Mouse (Mus musculus): ENCODE data around the gene Comtd1. TPM values are rescaled to one million over a fixed set of nuclear protein-coding genes. Genes with fewer than 3 reads are reported as not detected.

Comtd1 gene
- polyA plus RNA-seq, 1 experiment from 2014 or later: 87.0 TPM

DNA sequence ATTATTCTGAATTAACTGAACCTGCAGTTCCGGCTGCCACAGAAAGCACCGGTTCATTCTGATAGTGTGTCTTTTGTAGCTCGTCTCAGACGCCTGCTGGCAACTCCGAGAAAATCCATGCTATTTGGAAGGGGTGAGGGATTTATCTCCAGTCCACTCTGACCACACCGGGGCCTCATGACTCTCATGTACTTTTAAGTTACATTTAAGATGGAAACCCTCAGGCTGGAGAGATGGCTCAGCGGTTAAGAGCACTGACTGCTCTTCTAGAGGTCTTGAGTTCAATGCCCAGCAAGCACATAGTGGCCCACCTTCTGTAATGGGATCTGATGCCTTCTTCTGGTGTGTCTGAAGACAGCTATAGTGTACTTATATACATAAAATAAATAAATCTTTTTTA, 26.5 kb downstream of the Comtd1 start:
- no peaks in the 10 kb centered on the region for H3K27me3 ChIP-seq
- ChIA-PET CTCF (interaction anchor here (0.6 to 2.7 kb wide), 2 partner anchors 26 to 27 kb away, joined by 3 to 10 read pairs; partner anchors contain the start of gene Comtd1), POLR2A (no interaction called here)
- TF ChIP-seq CTCF (IDR thresholded peaks at IDR 0.05): no peak
- in situ Hi-C loops (cut with MboI; ENCODE audit: low pct_unique_long_range_greater_than_20kb): no loop called here
- ATAC-seq: no peak
- DNase-seq (ENCODE audit: low read depth, low spot score): no peak

GRCm38 (mm10) chr14:21820880-21821505, 27.8 kb downstream of the Comtd1 start:
- POLR2A ChIA-PET: interaction anchor here (0.7 kb wide), 1 partner anchor 14 kb away, joined by 3 read pairs; no protein-coding TSS in a partner anchor
- CTCF ChIA-PET: interaction anchor here (0.9 to 2.7 kb wide), 4 partner anchors 8 to 28 kb away, joined by 3 to 10 read pairs (median 4); partner anchors contain the start of gene Comtd1
- in situ Hi-C loops (cut with MboI; ENCODE audit: low pct_unique_long_range_greater_than_20kb): no loop called here
- DNase-seq (ENCODE audit: low read depth, low spot score): no peak
- no peak for TF ChIP-seq CTCF (IDR thresholded peaks at IDR 0.05)
- ATAC-seq: peak; percentile 62
- H3K27me3 ChIP-seq: no peaks in the 10 kb centered on the region

GRCm38 (mm10) chr14:21817453-21817852, 31.3 kb downstream of the Comtd1 start:
- ChIA-PET POLR2A (no interaction called here), CTCF (no interaction called here)
- in situ Hi-C loops (cut with MboI; ENCODE audit: low pct_unique_long_range_greater_than_20kb): no loop called here
- no peak for ATAC-seq
- DNase-seq (ENCODE audit: low read depth, low spot score): no peak
- TF ChIP-seq CTCF (IDR thresholded peaks at IDR 0.05): no peak
- H3K27me3 ChIP-seq: no peaks in the 10 kb centered on the region

- in situ Hi-C loops (cut with MboI; ENCODE audit: low pct_unique_long_range_greater_than_20kb): no loop called here
- H3K27me3 ChIP-seq: no peaks in the 10 kb centered on the region
- ChIA-PET CTCF (no interaction called here), POLR2A (interaction anchor here (1.2 kb wide), 1 partner anchor 12 kb away, joined by 3 read pairs; no protein-coding TSS in a partner anchor)
- TF ChIP-seq CTCF (IDR thresholded peaks at IDR 0.05): no peak
- ATAC-seq (no peak), DNase-seq (ENCODE audit: low read depth, low spot score) (no peak)
Observed at GRCm38 (mm10) chr14:21816255-21816654, 32.5 kb downstream of the Comtd1 start.

DNA sequence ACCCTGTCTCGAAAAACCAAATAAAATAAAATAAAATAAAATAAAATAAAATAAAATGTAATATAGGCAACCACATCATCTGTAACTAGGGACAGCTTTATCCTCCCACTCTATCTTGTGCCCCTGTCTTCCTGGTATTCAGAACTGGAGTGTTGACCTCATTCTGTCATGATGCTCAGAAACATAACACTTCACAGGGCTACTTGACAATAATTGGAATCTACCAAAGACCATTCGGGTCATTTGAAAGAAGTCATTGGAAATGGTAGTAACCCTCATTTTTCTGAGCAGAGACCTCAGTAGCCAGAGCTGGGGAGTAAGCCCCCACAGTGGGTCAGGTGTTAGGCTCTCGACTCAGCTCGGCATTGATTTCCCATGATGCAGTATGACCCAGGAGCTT, 34.2 kb downstream of the Comtd1 start:
- ATAC-seq: no peak
- in situ Hi-C loops (cut with MboI; ENCODE audit: low pct_unique_long_range_greater_than_20kb): loop anchor here (5.0 kb wide), 1 partner anchor 33 kb away; the partner anchor contains the start of gene Comtd1
- DNase-seq (ENCODE audit: low read depth, low spot score): no peak
- ChIA-PET CTCF (no interaction called here), POLR2A (no interaction called here)
- TF ChIP-seq CTCF (IDR thresholded peaks at IDR 0.05): no peak
- H3K27me3 ChIP-seq: no peaks in the 10 kb centered on the region

- ATAC-seq: peak; percentile 21
- no peak for DNase-seq (ENCODE audit: low read depth, low spot score)
- H3K27me3 ChIP-seq: no peaks in the 10 kb centered on the region
- in situ Hi-C loops (cut with MboI; ENCODE audit: low pct_unique_long_range_greater_than_20kb): loop anchor here (5.0 kb wide), 1 partner anchor 33 kb away; the partner anchor contains the start of gene Comtd1
- ChIA-PET CTCF (interaction anchor here (1.3 kb wide), 1 partner anchor 11 kb away, joined by 3 read pairs; the partner anchor contains the start of gene Vdac2), POLR2A (no interaction called here)
- TF ChIP-seq CTCF (IDR thresholded peaks at IDR 0.05): no peak
Observed at GRCm38 (mm10) chr14:21813847-21814246, 34.9 kb downstream of the Comtd1 start.

- POLR2A ChIA-PET: interaction anchor here (1.1 kb wide), 1 partner anchor 41 kb away, joined by 4 read pairs; no protein-coding TSS in a partner anchor
- no peaks in the 10 kb centered on the region for H3K27me3 ChIP-seq
- CTCF ChIA-PET: interaction anchor here (1.3 to 2.2 kb wide), 3 partner anchors 11 to 34 kb away, joined by 3 to 12 read pairs (median 4); partner anchors contain the start of gene Vdac2
- ATAC-seq: no peak
- no peak for DNase-seq (ENCODE audit: low read depth, low spot score)
- in situ Hi-C loops (cut with MboI; ENCODE audit: low pct_unique_long_range_greater_than_20kb): loop anchor here (5.0 kb wide), 1 partner anchor 34 kb away; the partner anchor contains the start of gene Comtd1
- TF ChIP-seq CTCF (IDR thresholded peaks at IDR 0.05): no peak
Observed at GRCm38 (mm10) chr14:21813216-21813615, 35.6 kb downstream of the Comtd1 start.

GRCm38 (mm10) chr14:21812590-21813162, 36.1 kb downstream of the Comtd1 start:
- ATAC-seq: no peak

DNA sequence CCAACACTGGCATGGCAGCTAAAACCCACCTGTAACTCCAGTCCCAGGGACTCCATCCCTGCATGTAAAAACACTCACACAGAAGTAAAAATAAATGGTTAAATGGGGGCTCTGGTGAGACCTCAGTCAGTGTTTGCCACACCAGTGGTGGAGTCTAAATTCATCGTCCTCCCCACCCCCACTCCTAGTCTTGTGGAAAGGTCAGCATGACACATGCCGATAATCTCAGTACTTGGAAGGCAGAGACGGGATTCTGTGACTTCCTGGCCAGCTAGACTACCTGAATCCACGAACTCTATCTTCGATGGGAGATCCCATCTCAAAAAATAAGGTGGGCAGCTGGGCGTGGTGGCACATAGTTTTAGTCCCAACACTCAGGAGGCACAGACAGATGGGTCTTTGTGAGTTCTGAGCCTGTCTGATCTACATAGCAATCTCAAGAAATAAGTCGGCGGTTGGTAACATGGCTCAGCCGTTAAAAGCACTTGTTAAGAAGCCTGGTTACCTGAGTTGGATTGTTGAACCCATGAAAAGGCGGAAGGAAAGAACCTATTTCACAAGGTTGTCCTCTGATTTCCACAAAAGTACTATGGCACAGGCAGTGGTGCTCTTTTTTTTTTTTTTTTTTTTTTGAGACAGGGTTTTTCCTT, 36.9 kb downstream of the Comtd1 start:
- in situ Hi-C loops (cut with MboI; ENCODE audit: low pct_unique_long_range_greater_than_20kb): loop anchor here (5.0 kb wide), 1 partner anchor 35 kb away; the partner anchor contains the start of gene Comtd1
- DNase-seq (ENCODE audit: low read depth, low spot score): no peak
- no peaks in the 10 kb centered on the region for H3K27me3 ChIP-seq
- no peak for ATAC-seq
- POLR2A ChIA-PET: interaction anchor here (0.9 to 1.2 kb wide), 3 partner anchors 35 to 849 kb away, joined by 3 to 4 read pairs (median 4); no protein-coding TSS in a partner anchor
- TF ChIP-seq CTCF (IDR thresholded peaks at IDR 0.05): no peak
- CTCF ChIA-PET: interaction anchor here (0.8 to 2.2 kb wide), 4 partner anchors 21 to 41 kb away, joined by 3 to 12 read pairs (median 4); no protein-coding TSS in a partner anchor

More at GRCm38 (mm10) chr14:21812590-21813162, 36.1 kb downstream of the Comtd1 start:
- ChIA-PET POLR2A (interaction anchor here (1.1 kb wide), 1 partner anchor 42 kb away, joined by 4 read pairs; no protein-coding TSS in a partner anchor), CTCF (interaction anchor here (0.8 to 2.2 kb wide), 5 partner anchors 12 to 40 kb away, joined by 3 to 12 read pairs (median 4); partner anchors contain the start of gene Vdac2)
- in situ Hi-C loops (cut with MboI; ENCODE audit: low pct_unique_long_range_greater_than_20kb): loop anchor here (5.0 kb wide), 1 partner anchor 35 kb away; the partner anchor contains the start of gene Comtd1
- no peaks in the 10 kb centered on the region for H3K27me3 ChIP-seq
- peak; percentile 71 for TF ChIP-seq CTCF (IDR thresholded peaks at IDR 0.05)
- no peak for DNase-seq (ENCODE audit: low read depth, low spot score)

DNA sequence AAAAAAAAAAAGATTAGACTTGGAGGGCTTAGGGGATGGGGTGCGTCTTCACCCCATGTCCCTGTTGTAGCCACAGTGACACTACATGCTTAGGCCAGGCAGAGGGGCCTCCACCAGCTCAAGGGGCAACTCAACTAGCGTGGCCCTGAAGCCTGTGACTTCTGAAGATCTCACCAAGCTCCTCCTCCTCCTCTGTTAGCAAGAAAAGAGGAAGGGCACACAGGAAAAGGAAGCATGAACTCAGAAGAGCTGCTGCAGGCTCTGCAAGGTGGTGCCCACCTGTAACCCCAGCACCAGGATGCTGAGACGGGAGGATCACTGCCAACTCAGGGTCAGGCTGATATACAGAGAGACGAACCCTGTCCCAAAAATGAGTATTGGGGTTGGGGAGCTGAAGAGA, 37.5 kb downstream of the Comtd1 start:
- ChIA-PET CTCF (interaction anchor here (2.2 kb wide), 1 partner anchor 36 kb away, joined by 12 read pairs; no protein-coding TSS in a partner anchor), POLR2A (interaction anchor here (0.9 to 1.2 kb wide), 2 partner anchors 35 to 850 kb away, joined by 3 to 4 read pairs; no protein-coding TSS in a partner anchor)
- in situ Hi-C loops (cut with MboI; ENCODE audit: low pct_unique_long_range_greater_than_20kb): loop anchor here (5.0 kb wide), 1 partner anchor 36 kb away; the partner anchor contains the start of gene Comtd1
- H3K27me3 ChIP-seq: no peaks in the 10 kb centered on the region
- TF ChIP-seq CTCF (IDR thresholded peaks at IDR 0.05): no peak
- ATAC-seq (no peak), DNase-seq (ENCODE audit: low read depth, low spot score) (no peak)
